Comparison of ENCODE assay signal across 14 mouse cellular contexts in genomic region chr6:55646824-55647560, GRCm38 (mm10). TPM values are rescaled to one million over a fixed set of nuclear protein-coding genes. Genes with fewer than 3 reads are reported as not detected.
DNase-seq lines count a peak whose midpoint lies in the region; ATAC-seq lines count a peak whose summit lies in the region.
"Had no signal": no experiment of that assay in that cellular context is flagged by ENCODE, and none has a peak within 500 bp of the region (broad histone marks: within the 10 kb centered on the region; RNA-seq: fewer than 3 reads in every experiment).

No protein-coding gene starts in this region.

- DNase-seq in heart, postnatal 36 days: no peak
- no peak for DNase-seq in midbrain, embryonic 11.5 days (ENCODE audit: low spot score, missing footprints)
- no peak for DNase-seq in thymus, postnatal 4 days
- DNase-seq in cerebellum, adult 11 months: no peak
- DNase-seq in kidney, postnatal 14 days: no peak
- DNase-seq: cerebellum, adult 8-10 months; thymus, adult 18-20 months had no signal

- no peak for ATAC-seq in heart, embryonic 14.5 days (ENCODE audit: insufficient number of reproducible peaks, insufficient read depth, low FRiP score, low read depth)
- peak; percentile 54 for ATAC-seq in common myeloid progenitor, adult 5-6 weeks (replicated peaks; ENCODE audit: low read depth, poor library complexity, severe bottlenecking)
- ATAC-seq in hindbrain, embryonic 16.5 days: peak; percentile 53
- peak; percentile 49; the same call in 1 of the 2 replicates for ATAC-seq in midbrain, embryonic 11.5 days (ENCODE audit: low FRiP score)

- peak overlapping the region; percentile 39 for H3K4me2 ChIP-seq in heart, embryonic 14.5 days (ENCODE audit: low read length)
- no peak overlapping the region for H3K4me2 ChIP-seq in hindbrain, embryonic 16.5 days (ENCODE audit: low read length)
- no peak overlapping the region for H3K4me2 ChIP-seq in midbrain, embryonic 11.5 days

- WGBS in heart, embryonic 14.5 days: 16% methylated on average over 9 of the region's 9 CpGs
- WGBS in hindbrain, embryonic 16.5 days: 33% methylated on average over 9 of the region's 9 CpGs
- 65% methylated on average over 9 of the region's 9 CpGs for WGBS in midbrain, embryonic 11.5 days

- no peak overlapping the region for H3K27ac ChIP-seq in heart, embryonic 14.5 days (replicated peaks in 1 of 2; ENCODE audit: control insufficient read depth in 1 of 2, insufficient read depth in 1 of 2, low read depth in 2 of 2, low read length in 2 of 2)
- no peak overlapping the region for H3K27ac ChIP-seq in hindbrain, embryonic 16.5 days (ENCODE audit: low read depth, low read length)
- H3K27ac ChIP-seq in midbrain, embryonic 11.5 days (ENCODE audit: low read depth, low read length): no peak overlapping the region
- H3K27ac ChIP-seq: limb, embryonic 13.5 days; macrophage had no signal

- H3K27me3 ChIP-seq in heart, embryonic 14.5 days (ENCODE audit: control insufficient read depth, insufficient read depth, low read length): peaks cover 18% of the 10 kb centered on the region
- no peaks in the 10 kb centered on the region for H3K27me3 ChIP-seq in hindbrain, embryonic 16.5 days (replicated peaks; ENCODE audit: control insufficient read depth, insufficient read depth, low read length)
- no peaks in the 10 kb centered on the region for H3K27me3 ChIP-seq in midbrain, embryonic 11.5 days (ENCODE audit: control insufficient read depth, insufficient read depth, low read length)
- H3K27me3 ChIP-seq: limb, embryonic 13.5 days had no signal

- H3K9ac ChIP-seq in heart, embryonic 14.5 days (ENCODE audit: low read length): no peak overlapping the region
- H3K9ac ChIP-seq in hindbrain, embryonic 16.5 days (ENCODE audit: low read depth, low read length): no peak overlapping the region
- H3K9ac ChIP-seq in midbrain, embryonic 11.5 days (ENCODE audit: low read length): no peak overlapping the region
- H3K9ac ChIP-seq: limb, embryonic 13.5 days had no signal

- peaks cover 12 to 30% of the 10 kb centered on the region in 2 experiments for H3K4me1 ChIP-seq in heart, embryonic 14.5 days (ENCODE audit: control insufficient read depth in 2 of 2, insufficient read depth in 2 of 2, low read length in 2 of 2)
- peaks cover 19% of the 10 kb centered on the region for H3K4me1 ChIP-seq in hindbrain, embryonic 16.5 days (ENCODE audit: control insufficient read depth, insufficient read depth, low read depth, low read length)
- H3K4me1 ChIP-seq in midbrain, embryonic 11.5 days (ENCODE audit: control insufficient read depth, insufficient read depth, low read length): peaks cover 6% of the 10 kb centered on the region; the same call in 1 of the 2 replicates

- H3K4me3 ChIP-seq in heart, embryonic 14.5 days (ENCODE audit: control insufficient read depth in 1 of 2, insufficient read depth in 1 of 2, low read depth in 1 of 2, low read length in 2 of 2): no peak overlapping the region
- H3K4me3 ChIP-seq in hindbrain, embryonic 16.5 days (ENCODE audit: low read length): no peak overlapping the region
- no peak overlapping the region for H3K4me3 ChIP-seq in midbrain, embryonic 11.5 days (ENCODE audit: low read depth, low read length)
- H3K4me3 ChIP-seq: erythroblast, embryonic 14.5 days; limb, embryonic 13.5 days had no signal

- no peaks in the 10 kb centered on the region for H3K9me3 ChIP-seq in heart, embryonic 14.5 days (ENCODE audit: control insufficient read depth, low read length)
- no peaks in the 10 kb centered on the region for H3K9me3 ChIP-seq in hindbrain, embryonic 16.5 days (ENCODE audit: control insufficient read depth, low read length)
- H3K9me3 ChIP-seq in midbrain, embryonic 11.5 days (ENCODE audit: control insufficient read depth, low read length): no peaks in the 10 kb centered on the region
- H3K9me3 ChIP-seq: limb, embryonic 13.5 days had no signal

- no peaks in the 10 kb centered on the region for H3K36me3 ChIP-seq in heart, embryonic 14.5 days (ENCODE audit: control insufficient read depth, insufficient read depth, low read length)
- no peaks in the 10 kb centered on the region for H3K36me3 ChIP-seq in hindbrain, embryonic 16.5 days (ENCODE audit: control insufficient read depth, insufficient read depth, low read length)
- no peaks in the 10 kb centered on the region for H3K36me3 ChIP-seq in midbrain, embryonic 11.5 days (ENCODE audit: control insufficient read depth, insufficient read depth, low read length)
- H3K36me3 ChIP-seq: limb, embryonic 13.5 days had no signal

- intact Hi-C loops in heart, postnatal 36 days (cut with DNase I): no loop called here

RNA-seq across cellular contexts. Expression of gene Neurod6, which starts 34.1 kb away (rescaled TPM):
- not detected in 2 replicates for polyA plus RNA-seq in heart, embryonic 14.5 days (2014; fragmentation: Nextera tagmentation; extraction: Ambion mirVana)
- not detected for total RNA-seq in heart, postnatal 36 days (2021)
- total RNA-seq in common myeloid progenitor, adult 5-6 weeks (2017): not detected in 2 replicates
- 33.5 and 39.9 TPM in 2 replicates for polyA plus RNA-seq in hindbrain, embryonic 16.5 days (2015; fragmentation: Nextera tagmentation; extraction: Ambion mirVana)
- polyA plus RNA-seq in midbrain, embryonic 11.5 days (2014; fragmentation: Nextera tagmentation; extraction: Ambion mirVana): 0.31 TPM in 1 of 2 replicates, not detected in the other
- polyA plus RNA-seq: erythroblast, embryonic 14.5 days; heart, postnatal 0 days; limb, embryonic 13.5 days; macrophage had no signal

Comparison
In these comparisons a context has a peak if more than half of its experiments do, and no peak if none do; other contexts are left out.
1. RNA of gene Neurod6, which starts 34.1 kb away (polyA plus RNA-seq): 33.5 to 39.9 TPM in hindbrain, embryonic 16.5 days; 0.31 TPM in midbrain, embryonic 11.5 days and not detected in heart, embryonic 14.5 days; every median in the first group is over 10 times any median in the second.